Mouse (Mus musculus) kidney, postnatal 0 days (tissue): ENCODE results near the gene Vipas39. TPM values are rescaled to one million over a fixed set of nuclear protein-coding genes. Genes with fewer than 3 reads are reported as not detected.
"Not testable (repeated sequence)": the region's sequence is repeated elsewhere in the genome, so short reads cannot be mapped to it uniquely, and the experiment has no call there.

Source experiments
- ATAC-seq: fragments of 200-750 bp; cut with Nextera tagmentation; replicated peaks from 2 replicates; pipeline ENCODE4 v1.8.0; 2017; ENCODE audit warnings: low read depth, moderate number of reproducible peaks, moderate TSS enrichment, moderate library complexity; ENCODE audit not compliant: low FRiP score
- DNase-seq: peaks from one replicate; pipeline ENCODE4 v3.0.0-alpha.2; 2016; ENCODE audit warnings: low spot score
- H3K27ac ChIP-seq: fragments of 300-500 bp; sonication (generic); 2 replicates; pipeline ENCODE4 v1.5.1; 2014; ENCODE audit warnings: mild to moderate bottlenecking
- H3K27me3 ChIP-seq: fragments of 300-500 bp; sonication (generic); 2 replicates; pipeline ENCODE4 v1.6.1; 2014; ENCODE audit warnings: low read length, mixed read lengths; ENCODE audit not compliant: insufficient read depth
- H3K36me3 ChIP-seq: fragments of 300-500 bp; sonication (generic); 2 replicates; pipeline ENCODE4 v1.6.1; 2014; ENCODE audit warnings: low read length, mixed read lengths; ENCODE audit not compliant: insufficient read depth
- H3K4me1 ChIP-seq: fragments of 300-500 bp; sonication (generic); replicated peaks from 2 replicates; pipeline ENCODE4 v1.6.1; 2014; ENCODE audit warnings: antibody characterized with exemption, low read length, mixed read lengths; ENCODE audit not compliant: insufficient read depth
- H3K4me2 ChIP-seq: fragments of 300-500 bp; sonication (generic); 2 replicates; pipeline ENCODE4 v1.6.1; 2014; ENCODE audit warnings: mild to moderate bottlenecking, low read length, moderate library complexity, mixed read lengths
- H3K4me3 ChIP-seq: fragments of 300-500 bp; sonication (generic); replicated peaks from 2 replicates; pipeline ENCODE4 v1.5.1; 2014; ENCODE audit warnings: low read depth, low read length
- H3K9ac ChIP-seq: fragments of 300-500 bp; sonication (generic); 2 replicates; pipeline ENCODE4 v1.6.1; 2014; ENCODE audit warnings: low read depth, low read length
- H3K9me3 ChIP-seq: fragments of 300-500 bp; sonication (generic); replicated peaks from 2 replicates; pipeline ENCODE4 v1.6.1; 2016; ENCODE audit warnings: low read length, inconsistent platforms, mixed read lengths
- CTCF ChIP-seq: IDR thresholded peaks from 2 replicates; pipeline ENCODE4 v1.5.1; 2016; ENCODE audit warnings: antibody characterized with exemption, low read depth, mild to moderate bottlenecking, moderate library complexity
- WGBS: fragments of 180-500 bp; shearing (Covaris S2); extraction: QIAGEN DNeasy Blood & Tissue Kit; methylation state at CpG from one replicate; pipeline ENCODE4 v1.1.7; 2014; 5-methylcytosine and 5-hydroxymethylcytosine counted together
- polyA plus RNA-seq: library from polyadenylated mRNA; unstranded; fragments of >200 nt; fragmentation: Nextera tagmentation; extraction: Ambion mirVana; gene quantifications from 2 replicates; pipeline ENCODE4 v1.2.1, GENCODE M21; 2015

Vipas39 gene
- polyA plus RNA-seq, 1 experiment from 2014 or later: 38.1 TPM

DNA sequence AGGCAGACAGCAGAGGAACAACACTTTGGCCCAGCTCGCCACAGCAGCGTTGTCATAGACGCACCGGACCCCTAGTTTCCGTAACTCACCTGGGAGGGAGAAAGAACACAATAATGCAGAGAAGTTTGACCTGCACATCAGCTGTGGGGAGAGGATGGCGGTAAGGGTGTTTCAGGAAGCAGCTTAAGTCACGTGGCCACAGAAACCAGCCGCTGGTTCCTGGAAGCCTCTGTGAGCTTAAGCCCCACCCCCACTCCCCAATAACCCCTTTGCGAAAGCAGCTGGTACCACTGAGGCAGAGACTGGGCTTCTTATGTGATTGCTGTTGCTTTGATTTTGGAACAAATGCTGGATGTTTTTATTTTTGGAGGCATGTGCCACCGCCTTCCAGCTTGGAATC lies 41.1 kb downstream of the Vipas39 start:
- Histone ChIP-seq H3K4me2 (no peak overlapping the region), H3K27ac (no peak overlapping the region), H3K9me3 (no peaks in the 10 kb centered on the region), H3K27me3 (no peaks in the 10 kb centered on the region), H3K4me1 (no peaks in the 10 kb centered on the region), H3K36me3 (no peaks in the 10 kb centered on the region), H3K9ac (no peak overlapping the region), H3K4me3 (no peak overlapping the region)
- TF ChIP-seq CTCF: no peak
- DNase-seq (no peak), ATAC-seq (no peak)
- WGBS: 80% methylated on average over 10 of the region's 10 CpGs

DNA sequence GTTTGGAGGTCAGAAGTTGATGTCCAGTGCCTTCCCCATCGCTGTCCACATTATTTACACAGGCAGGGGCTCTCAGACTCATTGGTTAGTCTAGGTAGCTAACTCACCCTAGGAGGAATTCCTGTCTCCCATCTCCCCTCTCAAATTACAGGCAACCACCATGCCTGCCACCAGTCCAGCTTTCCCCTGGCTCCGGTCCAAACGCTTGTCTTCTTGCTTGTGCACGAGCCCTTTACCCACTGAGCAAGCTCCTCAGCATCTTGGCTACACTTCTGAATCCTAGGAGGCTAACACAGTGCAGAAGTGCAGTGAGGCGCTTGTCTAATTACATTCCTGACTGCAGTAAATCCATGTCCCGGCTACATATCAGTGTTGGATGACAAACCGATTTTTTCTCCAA lies 46.7 kb downstream of the Vipas39 start:
- no peak overlapping the region for H3K27ac ChIP-seq
- no peak for TF ChIP-seq CTCF
- 44% methylated on average over 7 of the region's 7 CpGs for WGBS
- H3K4me2 ChIP-seq: no peak overlapping the region
- H3K9me3 ChIP-seq: no peaks in the 10 kb centered on the region
- H3K36me3 ChIP-seq: no peaks in the 10 kb centered on the region
- no peak overlapping the region for H3K9ac ChIP-seq
- no peaks in the 10 kb centered on the region for H3K4me1 ChIP-seq
- DNase-seq (peak; percentile 13), ATAC-seq (no peak)
- H3K27me3 ChIP-seq: no peaks in the 10 kb centered on the region
- no peak overlapping the region for H3K4me3 ChIP-seq

- H3K4me1 ChIP-seq: no peaks in the 10 kb centered on the region
- ATAC-seq (no peak), DNase-seq (no peak)
- H3K36me3 ChIP-seq: no peaks in the 10 kb centered on the region
- H3K4me3 ChIP-seq: no peak overlapping the region
- H3K9ac ChIP-seq: no peak overlapping the region
- H3K27me3 ChIP-seq: no peaks in the 10 kb centered on the region
- TF ChIP-seq CTCF: no peak
- no peaks in the 10 kb centered on the region for H3K9me3 ChIP-seq
- no peak overlapping the region for H3K27ac ChIP-seq
- no peak overlapping the region for H3K4me2 ChIP-seq
Observed at GRCm38 (mm10) chr12:87217596-87217995, 48.5 kb downstream of the Vipas39 start.

GRCm38 (mm10) chr12:87216053-87216452 lies 50.0 kb downstream of the Vipas39 start:
- no peak overlapping the region for H3K9ac ChIP-seq
- no peak overlapping the region for H3K27ac ChIP-seq
- H3K27me3 ChIP-seq: no peaks in the 10 kb centered on the region
- H3K4me1 ChIP-seq: no peaks in the 10 kb centered on the region
- no peaks in the 10 kb centered on the region for H3K9me3 ChIP-seq
- WGBS: 71% methylated on average over 2 of the region's 2 CpGs
- ATAC-seq (no peak), DNase-seq (no peak)
- no peak overlapping the region for H3K4me2 ChIP-seq
- no peaks in the 10 kb centered on the region for H3K36me3 ChIP-seq
- no peak overlapping the region for H3K4me3 ChIP-seq
- TF ChIP-seq CTCF: no peak

DNA sequence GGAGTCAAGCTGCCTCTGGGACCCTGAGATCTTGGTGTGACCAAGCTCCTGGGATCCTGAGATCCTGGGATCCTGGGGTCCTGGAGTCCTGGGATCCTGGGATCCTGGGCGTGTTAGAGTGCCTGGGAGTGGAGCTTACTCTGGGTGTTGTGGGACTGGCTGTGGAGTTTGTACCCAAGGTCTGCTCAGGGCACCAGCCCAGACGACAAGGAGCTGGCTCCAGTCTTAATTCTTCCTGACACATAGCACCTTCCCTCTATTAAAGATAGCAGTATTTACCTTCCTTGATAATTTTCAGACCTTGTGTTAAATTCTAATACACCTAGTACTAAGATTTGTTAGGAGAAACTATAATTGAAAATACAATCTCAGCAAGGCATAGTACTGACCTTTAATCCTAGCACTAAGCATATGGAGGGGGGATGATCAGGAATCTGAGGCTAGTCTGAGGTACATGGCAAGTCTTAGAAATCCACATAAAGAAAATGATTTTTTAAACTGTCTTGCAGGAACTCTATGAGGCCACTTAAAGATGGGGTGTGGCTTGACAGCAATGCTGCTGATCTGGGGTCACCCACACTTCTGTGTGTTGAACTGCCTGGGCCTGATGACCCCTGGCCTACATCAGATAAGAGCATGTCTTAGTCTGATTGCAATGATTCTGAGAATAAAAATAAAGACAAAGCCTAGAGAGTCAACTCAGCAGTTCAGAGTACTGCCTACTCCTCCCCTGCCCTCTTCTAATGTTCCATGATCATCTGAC lies 53.0 kb downstream of the Vipas39 start:
- no peak for DNase-seq

DNA sequence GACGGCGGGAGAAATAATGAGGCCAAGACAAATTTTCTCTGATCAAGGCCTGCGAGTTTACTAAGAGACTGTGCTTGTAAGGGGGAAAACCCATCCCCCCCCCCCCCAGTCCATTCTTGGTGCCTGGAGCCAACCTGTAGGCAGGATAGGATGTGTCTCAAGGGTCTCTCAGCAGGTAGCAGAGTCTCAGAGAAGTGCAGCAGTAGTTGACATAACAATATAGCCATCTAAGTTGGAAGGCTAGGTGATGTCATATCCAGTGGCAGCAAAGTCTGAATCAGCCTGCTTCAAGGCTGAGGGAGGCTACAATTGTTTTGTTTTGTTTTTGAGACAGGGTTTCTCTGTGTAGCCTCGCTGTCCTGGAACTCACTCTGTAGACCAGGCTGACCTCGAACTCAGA lies 60.3 kb downstream of the Vipas39 start:
- H3K9ac ChIP-seq, H3K4me3 ChIP-seq, H3K4me1 ChIP-seq, ATAC-seq, H3K27ac ChIP-seq, H3K9me3 ChIP-seq, DNase-seq, H3K36me3 ChIP-seq, H3K4me2 ChIP-seq, H3K27me3 ChIP-seq: not testable (repeated sequence)
- WGBS: 87% methylated on average over 5 of the region's 5 CpGs

More for the DNA sequence above, 53.0 kb downstream of the Vipas39 start:
- no peaks in the 10 kb centered on the region for H3K27me3 ChIP-seq
- WGBS: 43% methylated on average over 2 of the region's 2 CpGs
- no peaks in the 10 kb centered on the region for H3K9me3 ChIP-seq
- H3K9ac ChIP-seq: no peak overlapping the region
- no peaks in the 10 kb centered on the region for H3K36me3 ChIP-seq
- no peak overlapping the region for H3K4me3 ChIP-seq
- H3K27ac ChIP-seq: no peak overlapping the region
- H3K4me1 ChIP-seq: no peaks in the 10 kb centered on the region
- no peak for ATAC-seq
- TF ChIP-seq CTCF: no peak
- no peak overlapping the region for H3K4me2 ChIP-seq

DNA sequence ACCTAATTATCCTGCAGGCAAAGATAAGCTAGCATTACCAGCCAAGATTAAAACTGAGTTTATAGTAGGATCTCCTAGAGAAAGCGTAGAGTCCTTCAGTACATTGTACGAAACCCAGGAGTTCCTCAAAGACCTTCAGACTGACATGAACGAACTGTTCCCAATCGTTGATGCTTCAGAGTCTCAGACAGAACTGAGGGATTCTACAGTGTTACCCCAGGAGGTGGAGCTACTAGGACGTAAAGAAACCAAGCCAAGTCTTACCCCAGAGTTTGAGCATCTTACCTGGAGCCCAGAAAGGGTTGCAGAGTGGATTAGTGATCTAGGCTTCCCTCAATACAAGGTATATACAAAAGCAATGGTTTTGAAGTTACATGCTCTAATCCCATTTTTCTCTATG lies 64.4 kb downstream of the Vipas39 start:
- Histone ChIP-seq H3K4me1 (no peaks in the 10 kb centered on the region), H3K4me2 (no peak overlapping the region), H3K9me3 (no peaks in the 10 kb centered on the region), H3K4me3 (no peak overlapping the region), H3K9ac (no peak overlapping the region), H3K36me3 (no peaks in the 10 kb centered on the region), H3K27ac (no peak overlapping the region), H3K27me3 (no peaks in the 10 kb centered on the region)
- ATAC-seq (no peak), DNase-seq (no peak)
- 60% methylated on average over 5 of the region's 5 CpGs for WGBS
- TF ChIP-seq CTCF: peak; percentile 17; the same call in 1 of the 2 replicates
